Mouse (Mus musculus) ES-CJ7 (cell line): Measurements from ENCODE around the gene Il33.
"Not testable (repeated sequence)": the region's sequence is repeated elsewhere in the genome, so short reads cannot be mapped to it uniquely, and the experiment has no call there.

Source experiments
- DNase-seq: peaks from one replicate; pipeline ENCODE4 v3.0.0; 2011; ENCODE audit warnings: low read depth, low spot score

Gene Il33

GRCm38 (mm10) chr19:29937445-29937844, 12.5 kb downstream of the Il33 start:
- DNase-seq = no peak

- DNase-seq = no peak
These were observed 15.3 kb downstream of the Il33 start for GRCm38 (mm10) chr19:29940239-29940638.

- DNase-seq = peak; percentile 9
These were observed 16.3 kb downstream of the Il33 start for GRCm38 (mm10) chr19:29941208-29941607.

- no peak for DNase-seq
These were observed 17.4 kb downstream of the Il33 start for GRCm38 (mm10) chr19:29942358-29942757.

- DNase-seq = no peak
These were observed 19.5 kb downstream of the Il33 start for GRCm38 (mm10) chr19:29944426-29944825.

- not testable (repeated sequence) for DNase-seq
These were observed 20.0 kb downstream of the Il33 start for GRCm38 (mm10) chr19:29944935-29945334.

- peak; percentile 81 for DNase-seq
These were observed 20.9 kb downstream of the Il33 start for GRCm38 (mm10) chr19:29945557-29946422.

GRCm38 (mm10) chr19:29946423-29946716, 21.5 kb downstream of the Il33 start:
- no peak for DNase-seq

- no peak for DNase-seq
These were observed 22.1 kb downstream of the Il33 start for GRCm38 (mm10) chr19:29947056-29947455.

GRCm38 (mm10) chr19:29947891-29948801, 23.2 kb downstream of the Il33 start:
- peak; percentile 89 for DNase-seq

GRCm38 (mm10) chr19:29952538-29952937, 27.6 kb downstream of the Il33 start:
- DNase-seq = no peak

- DNase-seq = no peak
These were observed 28.9 kb downstream of the Il33 start for GRCm38 (mm10) chr19:29953833-29954232.

GRCm38 (mm10) chr19:29955454-29955853, 30.5 kb downstream of the Il33 start:
- no peak for DNase-seq

- no peak for DNase-seq
These were observed 36.0 kb downstream of the Il33 start for GRCm38 (mm10) chr19:29960906-29961305.

- DNase-seq = no peak
These were observed 36.9 kb downstream of the Il33 start for GRCm38 (mm10) chr19:29961842-29962241.

GRCm38 (mm10) chr19:29963598-29964092, 38.7 kb downstream of the Il33 start:
- no peak for DNase-seq

- DNase-seq = no peak
These were observed 43.0 kb downstream of the Il33 start for GRCm38 (mm10) chr19:29967960-29968359.

GRCm38 (mm10) chr19:29973396-29973795, 48.5 kb downstream of the Il33 start:
- DNase-seq = no peak

- DNase-seq = peak; percentile 13
These were observed 53.9 kb downstream of the Il33 start for GRCm38 (mm10) chr19:29978847-29979246.

GRCm38 (mm10) chr19:29979452-29980089, 54.7 kb downstream of the Il33 start:
- DNase-seq = no peak

- DNase-seq = peak; percentile 28
These were observed 59.5 kb downstream of the Il33 start for GRCm38 (mm10) chr19:29984208-29985005.
